Mouse (Mus musculus): Measurements from ENCODE around the gene C8a.

Gene C8a

GRCm38 (mm10) chr4:104838342-104838741 is 37.9 kb downstream of the C8a start:
- no peak for DNase-seq

- no peak for DNase-seq
These were observed 41.1 kb downstream of the C8a start for GRCm38 (mm10) chr4:104835096-104835495.

- DNase-seq, result no peak
These were observed 47.3 kb downstream of the C8a start for GRCm38 (mm10) chr4:104828939-104829338.

- no peak for DNase-seq
These were observed 51.7 kb downstream of the C8a start for GRCm38 (mm10) chr4:104824381-104825077.

- DNase-seq, result no peak
These were observed 52.5 kb downstream of the C8a start for GRCm38 (mm10) chr4:104823597-104824101.

GRCm38 (mm10) chr4:104819891-104820290 is 56.3 kb downstream of the C8a start:
- no peak for DNase-seq

- DNase-seq, result no peak
These were observed 57.2 kb downstream of the C8a start for GRCm38 (mm10) chr4:104818986-104819385.

- no peak for DNase-seq
These were observed 58.7 kb downstream of the C8a start for GRCm38 (mm10) chr4:104817509-104817908.

- DNase-seq, result no peak
These were observed 59.5 kb downstream of the C8a start for GRCm38 (mm10) chr4:104816519-104817232.

GRCm38 (mm10) chr4:104813617-104814016 is 62.6 kb downstream of the C8a start:
- DNase-seq, result no peak

- DNase-seq, result no peak
These were observed 65.4 kb downstream of the C8a start for GRCm38 (mm10) chr4:104810710-104811286.

- DNase-seq, result no peak
These were observed 70.6 kb downstream of the C8a start for GRCm38 (mm10) chr4:104805414-104806257.

GRCm38 (mm10) chr4:104804100-104804499 is 72.1 kb downstream of the C8a start:
- no peak for DNase-seq

GRCm38 (mm10) chr4:104801625-104802024 is 74.6 kb downstream of the C8a start:
- no peak for DNase-seq

GRCm38 (mm10) chr4:104798951-104799350 is 77.2 kb downstream of the C8a start:
- DNase-seq, result no peak

- no peak for DNase-seq
These were observed 84.1 kb downstream of the C8a start for GRCm38 (mm10) chr4:104792111-104792510.

- no peak for DNase-seq
These were observed 93.9 kb downstream of the C8a start for GRCm38 (mm10) chr4:104782346-104782745.

- no peak for DNase-seq
These were observed 94.8 kb downstream of the C8a start for GRCm38 (mm10) chr4:104781441-104781840.

GRCm38 (mm10) chr4:104779460-104779859 is 96.7 kb downstream of the C8a start:
- no peak for DNase-seq

- no peak for DNase-seq
These were observed 100.6 kb downstream of the C8a start for GRCm38 (mm10) chr4:104775601-104776000.

GRCm38 (mm10) chr4:104770331-104770730 is 105.9 kb downstream of the C8a start:
- no peak for DNase-seq

- DNase-seq, result no peak
These were observed 106.6 kb downstream of the C8a start for GRCm38 (mm10) chr4:104769602-104770001.

- no peak for DNase-seq
These were observed 108.0 kb downstream of the C8a start for GRCm38 (mm10) chr4:104768190-104768589.
